ENCODE assay signal across 8 mouse cellular contexts in the genomic region with DNA sequence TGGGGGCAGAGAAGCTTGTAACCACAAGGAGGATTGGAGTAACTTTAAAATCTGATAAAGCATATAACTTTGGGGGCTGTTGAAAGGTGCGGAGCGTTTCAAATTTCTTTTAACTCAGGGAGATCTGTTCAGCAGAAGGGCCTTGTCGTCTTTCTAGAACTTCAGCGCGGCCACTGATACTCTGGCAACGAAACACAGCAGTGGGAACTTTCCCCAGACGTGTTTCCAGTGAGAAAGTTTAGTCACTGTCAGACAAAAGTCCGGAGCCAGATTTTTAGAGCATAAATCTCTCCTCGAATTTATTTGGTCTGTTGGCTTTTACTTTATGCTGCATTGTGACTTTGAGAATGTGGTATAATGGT.
A peak's percentile ranks its signal among the peaks of the same experiment; 100 is the strongest.
DNase-seq lines count a peak whose midpoint lies in the region; ATAC-seq lines count a peak whose summit lies in the region.

No protein-coding gene starts in this region.

- H3K36me3 ChIP-seq in neural tube, embryonic 11.5 days (ENCODE audit: control insufficient read depth, insufficient read depth, low read length) = no peaks in the 10 kb centered on the region
- H3K36me3 ChIP-seq in limb, embryonic 12.5 days = no peaks in the 10 kb centered on the region
- H3K36me3 ChIP-seq in stomach, embryonic 16.5 days (ENCODE audit: control insufficient read depth, insufficient read depth, low read length) = no peaks in the 10 kb centered on the region

- 7% methylated on average over 9 of the region's 9 CpGs for WGBS in neural tube, embryonic 11.5 days
- WGBS in limb, embryonic 12.5 days = 10% methylated on average over 9 of the region's 9 CpGs
- WGBS in stomach, embryonic 16.5 days = 11% methylated on average over 9 of the region's 9 CpGs

- H3K4me1 ChIP-seq in neural tube, embryonic 11.5 days (ENCODE audit: control insufficient read depth, insufficient read depth, low read length) = peaks cover 4% of the 10 kb centered on the region
- H3K4me1 ChIP-seq in limb, embryonic 12.5 days (replicated peaks) = peaks cover 24% of the 10 kb centered on the region
- H3K4me1 ChIP-seq in stomach, embryonic 16.5 days (ENCODE audit: control insufficient read depth, insufficient read depth, low read length) = peaks cover 8% of the 10 kb centered on the region; the same call in 1 of the 2 replicates

- H3K9me3 ChIP-seq in neural tube, embryonic 11.5 days (ENCODE audit: control insufficient read depth, low read length) = no peaks in the 10 kb centered on the region
- no peaks in the 10 kb centered on the region for H3K9me3 ChIP-seq in limb, embryonic 12.5 days
- no peaks in the 10 kb centered on the region for H3K9me3 ChIP-seq in stomach, embryonic 16.5 days (replicated peaks; ENCODE audit: control insufficient read depth, low read length)

- no peaks in the 10 kb centered on the region for H3K27me3 ChIP-seq in neural tube, embryonic 11.5 days (ENCODE audit: control insufficient read depth, insufficient read depth, low read length)
- H3K27me3 ChIP-seq in limb, embryonic 12.5 days = no peaks in the 10 kb centered on the region
- H3K27me3 ChIP-seq in stomach, embryonic 16.5 days (ENCODE audit: control insufficient read depth, insufficient read depth, low read length) = no peaks in the 10 kb centered on the region

- H3K9ac ChIP-seq in neural tube, embryonic 11.5 days (ENCODE audit: low read length) = no peak overlapping the region
- no peak overlapping the region for H3K9ac ChIP-seq in limb, embryonic 12.5 days (replicated peaks)
- H3K9ac ChIP-seq in stomach, embryonic 16.5 days (ENCODE audit: low read length) = peak overlapping the region; percentile 8

- H3K4me2 ChIP-seq in neural tube, embryonic 11.5 days (ENCODE audit: low read depth) = peak overlapping the region; percentile 1
- peak overlapping the region; percentile 52 for H3K4me2 ChIP-seq in limb, embryonic 12.5 days
- H3K4me2 ChIP-seq in stomach, embryonic 16.5 days (ENCODE audit: low read depth, low read length) = peak overlapping the region; percentile 48

- peak; percentile 4 for DNase-seq in adrenal gland, postnatal 25 days
- DNase-seq in adrenal gland, adult 2 months = no peak
- no peak for DNase-seq in neural tube, embryonic 11.5 days (ENCODE audit: low spot score)
- no peak for DNase-seq in neural tube, embryonic 10.5 days (ENCODE audit: extremely low spot score, low spot score)
- DNase-seq in cerebellum, postnatal 36 days = no peak
- no peak for DNase-seq in T-cell, adult 2 months (ENCODE audit: low spot score)

- ATAC-seq in neural tube, embryonic 11.5 days (ENCODE audit: insufficient read depth, low FRiP score, low TSS enrichment) = peak; percentile 37
- 0 out of 2 replicates have a peak, but pooled peaks have one; percentile 35 for ATAC-seq in limb, embryonic 12.5 days (ENCODE audit: insufficient number of reproducible peaks, insufficient read depth, low FRiP score, low TSS enrichment, low read depth)
- peak; percentile 56 for ATAC-seq in stomach, embryonic 16.5 days (ENCODE audit: insufficient read depth, low FRiP score)

- no peak overlapping the region for H3K4me3 ChIP-seq in neural tube, embryonic 11.5 days (ENCODE audit: low read depth, low read length)
- H3K4me3 ChIP-seq in limb, embryonic 12.5 days (replicated peaks) = peak overlapping the region; percentile 21
- H3K4me3 ChIP-seq in stomach, embryonic 16.5 days (replicated peaks; ENCODE audit: low read length) = peak overlapping the region; percentile 9

- peak overlapping the region; percentile 63; the same call in 1 of the 2 replicates for H3K27ac ChIP-seq in neural tube, embryonic 11.5 days (ENCODE audit: low read depth, low read length)
- H3K27ac ChIP-seq in limb, embryonic 12.5 days = peak overlapping the region; percentile 20; the same call in 1 of the 2 replicates
- peak overlapping the region; percentile 46 for H3K27ac ChIP-seq in stomach, embryonic 16.5 days (ENCODE audit: low read length)

Comparison
In these comparisons a context has a peak if more than half of its experiments do, and no peak if none do; other contexts are left out.
1. H3K4me2 ChIP-seq: peak in every context shown above with its lines; median percentile 52 in limb, embryonic 12.5 days; 48 in stomach, embryonic 16.5 days; 1 in neural tube, embryonic 11.5 days.